Mouse (Mus musculus): ENCODE results near the gene Fam167b. TPM values are rescaled to one million over a fixed set of nuclear protein-coding genes. Genes with fewer than 3 reads are reported as not detected.

Fam167b gene
- polyA plus RNA-seq, 1 experiment = 1.4 TPM

Other genes with a start within 250 kb of the Fam167b start
- 59.1 and 61.4 TPM in 2 replicates for gene Rbbp4, start 243.2 kb downstream of the Fam167b start, polyA plus RNA-seq (2012; rRNA removed)
- gene Zbtb8os, start 242.9 kb downstream of the Fam167b start, polyA plus RNA-seq (2012; rRNA removed) = 31.1 and 32.0 TPM in 2 replicates
- 8.5 and 9.2 TPM in 2 replicates for gene Zbtb8a, start 200.4 kb downstream of the Fam167b start, polyA plus RNA-seq (2012; rRNA removed)
- 2.0 and 2.6 TPM in 2 replicates for gene Zbtb8b, start 137.7 kb downstream of the Fam167b start, polyA plus RNA-seq (2012; rRNA removed)
- 36.5 and 37.9 TPM in 2 replicates for gene Bsdc1, start 117.0 kb downstream of the Fam167b start, polyA plus RNA-seq (2012; rRNA removed)
- 0.11 and 0.26 TPM in 2 replicates for gene Tssk3, start 87.5 kb downstream of the Fam167b start, polyA plus RNA-seq (2012; rRNA removed)
- gene Fam229a, start 87.4 kb downstream of the Fam167b start, polyA plus RNA-seq (2012; rRNA removed) = 1.2 and 1.6 TPM in 2 replicates
- gene Marcksl1, start 65.0 kb downstream of the Fam167b start, polyA plus RNA-seq (2012; rRNA removed) = 233 TPM in 2 replicates
- gene Hdac1, start 35.8 kb downstream of the Fam167b start, polyA plus RNA-seq (2012; rRNA removed) = 61.8 and 70.6 TPM in 2 replicates
- 3.4 and 3.9 TPM in 2 replicates for gene Lck, start 4.9 kb downstream of the Fam167b start, polyA plus RNA-seq (2012; rRNA removed)
- gene Eif3i, start 22.1 kb upstream of the Fam167b start, polyA plus RNA-seq (2012; rRNA removed) = 215 and 219 TPM in 2 replicates
- gene Tmem234, start 22.1 kb upstream of the Fam167b start, polyA plus RNA-seq (2012; rRNA removed) = 139 and 143 TPM in 2 replicates
- gene Dcdc2b, start 35.7 kb upstream of the Fam167b start, polyA plus RNA-seq (2012; rRNA removed) = 11.6 and 13.7 TPM in 2 replicates
- gene Iqcc, start 40.5 kb upstream of the Fam167b start, polyA plus RNA-seq (2012; rRNA removed) = 32.0 and 34.9 TPM in 2 replicates
- gene Ccdc28b, start 45.4 kb upstream of the Fam167b start, polyA plus RNA-seq (2012; rRNA removed) = 105 and 107 TPM in 2 replicates
- 31.9 and 36.2 TPM in 2 replicates for gene Txlna, start 62.5 kb upstream of the Fam167b start, polyA plus RNA-seq (2012; rRNA removed)
- gene Kpna6, start 94.2 kb upstream of the Fam167b start, polyA plus RNA-seq (2012; rRNA removed) = 43.6 and 49.5 TPM in 2 replicates
- 19.9 and 21.1 TPM in 2 replicates for gene Tmem39b, start 118.3 kb upstream of the Fam167b start, polyA plus RNA-seq (2012; rRNA removed)
- 52.0 and 53.0 TPM in 2 replicates for gene Khdrbs1, start 163.8 kb upstream of the Fam167b start, polyA plus RNA-seq (2012; rRNA removed)
- gene Ptp4a2, start 232.7 kb upstream of the Fam167b start, polyA plus RNA-seq (2012; rRNA removed) = 77.1 and 82.1 TPM in 2 replicates

Measured in frontal cortex, adult 2 months (tissue).